Mouse (Mus musculus): ENCODE data around the gene Elavl3. TPM values are rescaled to one million over a fixed set of nuclear protein-coding genes. Genes with fewer than 3 reads are reported as not detected.

The Elavl3 gene
- polyA plus RNA-seq (2016; fragmentation: Nextera tagmentation; extraction: Ambion mirVana) = 62.6 and 62.9 TPM in 2 replicates

- WGBS = under 1% methylated on average over 17 of the region's 28 CpGs
- Histone ChIP-seq H3K4me3 (peak within 1 kb of the TSS; percentile 89), H3K9ac (peak within 1 kb of the TSS; percentile 97), H3K4me1 (peaks cover 42% of the 10 kb centered on the region), H3K4me2 (replicated peaks) (peak within 1 kb of the TSS; percentile 69), H3K27ac (peak within 1 kb of the TSS; percentile 94), H3K27me3 (peaks cover 49% of the 10 kb centered on the region), H3K9me3 (replicated peaks) (no peaks in the 10 kb centered on the region), H3K36me3 (peaks cover 6% of the 10 kb centered on the region; the same call in 1 of the 2 replicates)
- ATAC-seq (ENCODE audit: low FRiP score) = peak; percentile 67
Measured at GRCm38 (mm10) chr9:22051958-22052254, at the start of gene Elavl3. Gene Elavl3 (minus strand): TSS chr9:22052023.

GRCm38 (mm10) chr9:22099922-22100321 lies 48.1 kb upstream of the Elavl3 start:
- ATAC-seq (ENCODE audit: low FRiP score) = no peak

GRCm38 (mm10) chr9:22098993-22099696 lies 47.3 kb upstream of the Elavl3 start, which contains the start of gene Cnn1:
Gene Cnn1 (plus strand): TSS chr9:22099216.
- H3K4me2 ChIP-seq (replicated peaks) = no peak within 1 kb of the TSS
- ATAC-seq (ENCODE audit: low FRiP score) = no peak
- 9% methylated on average over 14 of the region's 14 CpGs for WGBS
- H3K27ac ChIP-seq = no peak within 1 kb of the TSS
- no peaks in the 10 kb centered on the region for H3K9me3 ChIP-seq (replicated peaks)
- peaks cover 6% of the 10 kb centered on the region for H3K4me1 ChIP-seq
- peaks cover 50% of the 10 kb centered on the region for H3K27me3 ChIP-seq
- no peak within 1 kb of the TSS for H3K4me3 ChIP-seq
- no peak within 1 kb of the TSS for H3K9ac ChIP-seq
- no peaks in the 10 kb centered on the region for H3K36me3 ChIP-seq

More at GRCm38 (mm10) chr9:22099922-22100321, 48.1 kb upstream of the Elavl3 start:
- H3K27ac ChIP-seq = no peak overlapping the region
- no peaks in the 10 kb centered on the region for H3K9me3 ChIP-seq (replicated peaks)
- no peaks in the 10 kb centered on the region for H3K36me3 ChIP-seq
- H3K4me2 ChIP-seq (replicated peaks) = no peak overlapping the region
- H3K9ac ChIP-seq = no peak overlapping the region
- no peak overlapping the region for H3K4me3 ChIP-seq
- H3K4me1 ChIP-seq = peaks cover 6% of the 10 kb centered on the region
- peaks cover 50% of the 10 kb centered on the region for H3K27me3 ChIP-seq
- 3% methylated on average over 17 of the region's 18 CpGs for WGBS

GRCm38 (mm10) chr9:22095854-22096307 lies 44.1 kb upstream of the Elavl3 start:
- Histone ChIP-seq H3K27me3 (peaks cover 45% of the 10 kb centered on the region), H3K9me3 (replicated peaks) (no peaks in the 10 kb centered on the region), H3K27ac (no peak overlapping the region), H3K36me3 (no peaks in the 10 kb centered on the region), H3K4me1 (peaks cover 6% of the 10 kb centered on the region), H3K4me2 (replicated peaks) (peak overlapping the region; percentile 70), H3K9ac (peak overlapping the region; percentile 59), H3K4me3 (peak overlapping the region; percentile 29)
- ATAC-seq (ENCODE audit: low FRiP score) = peak; percentile 66
- 3% methylated on average over 24 of the region's 24 CpGs for WGBS

GRCm38 (mm10) chr9:22092746-22093145 lies 40.9 kb upstream of the Elavl3 start:
- no peak overlapping the region for H3K4me2 ChIP-seq (replicated peaks)
- H3K9ac ChIP-seq = no peak overlapping the region
- H3K27me3 ChIP-seq = peaks cover 14% of the 10 kb centered on the region
- no peaks in the 10 kb centered on the region for H3K4me1 ChIP-seq
- no peak for ATAC-seq (ENCODE audit: low FRiP score)
- WGBS = 92% methylated on average over 6 of the region's 6 CpGs
- H3K36me3 ChIP-seq = no peaks in the 10 kb centered on the region
- no peak overlapping the region for H3K27ac ChIP-seq
- no peak overlapping the region for H3K4me3 ChIP-seq
- no peaks in the 10 kb centered on the region for H3K9me3 ChIP-seq (replicated peaks)

- Histone ChIP-seq H3K36me3 (no peaks in the 10 kb centered on the region), H3K4me2 (replicated peaks) (no peak overlapping the region), H3K9ac (no peak overlapping the region), H3K4me3 (no peak overlapping the region), H3K27ac (no peak overlapping the region), H3K27me3 (peaks cover 4% of the 10 kb centered on the region; the same call in 1 of the 2 replicates), H3K4me1 (peaks cover 7% of the 10 kb centered on the region), H3K9me3 (replicated peaks) (no peaks in the 10 kb centered on the region)
- ATAC-seq (ENCODE audit: low FRiP score) = no peak
- 87% methylated on average over 7 of the region's 7 CpGs for WGBS
Measured at GRCm38 (mm10) chr9:22089986-22090385, 38.2 kb upstream of the Elavl3 start.

- H3K9me3 ChIP-seq (replicated peaks) = no peaks in the 10 kb centered on the region
- H3K4me2 ChIP-seq (replicated peaks) = no peak overlapping the region
- H3K4me1 ChIP-seq = peaks cover 7% of the 10 kb centered on the region
- no peak overlapping the region for H3K4me3 ChIP-seq
- H3K9ac ChIP-seq = no peak overlapping the region
- no peaks in the 10 kb centered on the region for H3K36me3 ChIP-seq
- WGBS = 99% methylated on average over 7 of the region's 7 CpGs
- H3K27me3 ChIP-seq = peaks cover 4% of the 10 kb centered on the region; the same call in 1 of the 2 replicates
- H3K27ac ChIP-seq = no peak overlapping the region
- no peak for ATAC-seq (ENCODE audit: low FRiP score)
Measured at GRCm38 (mm10) chr9:22089281-22089680, 37.5 kb upstream of the Elavl3 start.

- H3K27ac ChIP-seq = no peak overlapping the region
- H3K36me3 ChIP-seq = peaks cover 4% of the 10 kb centered on the region; the same call in 1 of the 2 replicates
- no peaks in the 10 kb centered on the region for H3K9me3 ChIP-seq (replicated peaks)
- no peak overlapping the region for H3K4me3 ChIP-seq
- H3K9ac ChIP-seq = no peak overlapping the region
- H3K27me3 ChIP-seq = no peaks in the 10 kb centered on the region
- WGBS = 78% methylated on average over 2 of the region's 2 CpGs
- no peak overlapping the region for H3K4me2 ChIP-seq (replicated peaks)
- peaks cover 7% of the 10 kb centered on the region for H3K4me1 ChIP-seq
- ATAC-seq (ENCODE audit: low FRiP score) = no peak
Measured at GRCm38 (mm10) chr9:22087034-22087618, 35.3 kb upstream of the Elavl3 start.

GRCm38 (mm10) chr9:22086012-22086411 lies 34.2 kb upstream of the Elavl3 start:
- ATAC-seq (ENCODE audit: low FRiP score) = no peak
- H3K4me2 ChIP-seq (replicated peaks) = peak overlapping the region; percentile 61
- 84% methylated on average over 6 of the region's 6 CpGs for WGBS
- H3K9ac ChIP-seq = peak overlapping the region; percentile 80
- no peaks in the 10 kb centered on the region for H3K27me3 ChIP-seq
- peaks cover 4% of the 10 kb centered on the region; the same call in 1 of the 2 replicates for H3K36me3 ChIP-seq
- H3K9me3 ChIP-seq (replicated peaks) = no peaks in the 10 kb centered on the region
- H3K4me1 ChIP-seq = peaks cover 7% of the 10 kb centered on the region
- no peak overlapping the region for H3K27ac ChIP-seq
- peak overlapping the region; percentile 81 for H3K4me3 ChIP-seq

- peak; percentile 99 for ATAC-seq (ENCODE audit: low FRiP score)
- under 1% methylated on average over 48 of the region's 48 CpGs for WGBS
- peak within 1 kb of the TSS; percentile 79 for H3K27ac ChIP-seq
Measured at GRCm38 (mm10) chr9:22085022-22085834, 33.4 kb upstream of the Elavl3 start, which contains the start of gene Ecsit. Gene Ecsit (minus strand): TSS chr9:22085438.

GRCm38 (mm10) chr9:22084667-22085021 lies 32.8 kb upstream of the Elavl3 start:
- Histone ChIP-seq H3K4me3 (peak overlapping the region; percentile 81), H3K27me3 (no peaks in the 10 kb centered on the region), H3K4me1 (peaks cover 7% of the 10 kb centered on the region), H3K27ac (no peak overlapping the region), H3K4me2 (replicated peaks) (peak overlapping the region; percentile 61), H3K36me3 (peaks cover 14% of the 10 kb centered on the region), H3K9me3 (replicated peaks) (no peaks in the 10 kb centered on the region), H3K9ac (peak overlapping the region; percentile 80)
- 37% methylated on average over 4 of the region's 4 CpGs for WGBS
- ATAC-seq (ENCODE audit: low FRiP score) = no peak

More at GRCm38 (mm10) chr9:22085022-22085834, 33.4 kb upstream of the Elavl3 start, which contains the start of gene Ecsit:
- H3K4me3 ChIP-seq = peak within 1 kb of the TSS; percentile 81
- H3K27me3 ChIP-seq = no peaks in the 10 kb centered on the region
- peak within 1 kb of the TSS; percentile 80 for H3K9ac ChIP-seq
- H3K36me3 ChIP-seq = peaks cover 9% of the 10 kb centered on the region
- H3K9me3 ChIP-seq (replicated peaks) = no peaks in the 10 kb centered on the region
- peaks cover 7% of the 10 kb centered on the region for H3K4me1 ChIP-seq
- H3K4me2 ChIP-seq (replicated peaks) = peak within 1 kb of the TSS; percentile 61

- no peak for ATAC-seq (ENCODE audit: low FRiP score)
- H3K4me3 ChIP-seq = no peak overlapping the region
- no peak overlapping the region for H3K4me2 ChIP-seq (replicated peaks)
- H3K9me3 ChIP-seq (replicated peaks) = no peaks in the 10 kb centered on the region
- H3K4me1 ChIP-seq = no peaks in the 10 kb centered on the region
- WGBS = 94% methylated on average over 23 of the region's 23 CpGs
- H3K36me3 ChIP-seq = peaks cover 46% of the 10 kb centered on the region
- H3K9ac ChIP-seq = no peak overlapping the region
- H3K27me3 ChIP-seq = no peaks in the 10 kb centered on the region
- no peak overlapping the region for H3K27ac ChIP-seq
Measured at GRCm38 (mm10) chr9:22076223-22076622, 24.4 kb upstream of the Elavl3 start.

Measured in hindbrain, embryonic 12.5 days (tissue).